Mouse (Mus musculus): ENCODE results near the gene H2-Q10. TPM values are rescaled to one million over a fixed set of nuclear protein-coding genes. Genes with fewer than 3 reads are reported as not detected.
A peak's percentile ranks its signal among the peaks of the same experiment; 100 is the strongest.
"Not testable (repeated sequence)": the region's sequence is repeated elsewhere in the genome, so short reads cannot be mapped to it uniquely, and the experiment has no call there.

H2-Q10 gene
- total and polyA plus RNA-seq, 2 experiments from 2014 or later: 0.62 TPM; not detected in 1

- not testable (repeated sequence) for DNase-seq (ENCODE audit: low spot score); H3K4me1 ChIP-seq (ENCODE audit: insufficient read depth, low read length); H3K27me3 ChIP-seq (ENCODE audit: insufficient read depth, low read length); H3K9me3 ChIP-seq (ENCODE audit: low read length); H3K27ac ChIP-seq (ENCODE audit: low read depth, low read length); H3K36me3 ChIP-seq (ENCODE audit: insufficient read depth, low read length); H3K9ac ChIP-seq (replicated peaks; ENCODE audit: low read length, poor library complexity, severe bottlenecking)
- ATAC-seq (ENCODE audit: low FRiP score): peak; percentile 51
- Histone ChIP-seq H3K4me2 (ENCODE audit: low read depth, low read length, poor library complexity, severe bottlenecking) (peak overlapping the region; percentile 63), H3K4me3 (ENCODE audit: low read depth, low read length) (peak overlapping the region; percentile 42)
- 1% methylated on average over 40 of the region's 48 CpGs for WGBS
Observed at GRCm38 (mm10) chr17:35439295-35439747, 30.6 kb upstream of the H2-Q10 start.

GRCm38 (mm10) chr17:35439925-35440645 lies 29.8 kb upstream of the H2-Q10 start:
- not testable (repeated sequence) for H3K36me3 ChIP-seq (ENCODE audit: insufficient read depth, low read length); DNase-seq (ENCODE audit: low spot score); H3K4me2 ChIP-seq (ENCODE audit: low read depth, low read length, poor library complexity, severe bottlenecking); H3K9me3 ChIP-seq (ENCODE audit: low read length); H3K27me3 ChIP-seq (ENCODE audit: insufficient read depth, low read length); H3K4me1 ChIP-seq (ENCODE audit: insufficient read depth, low read length); H3K9ac ChIP-seq (replicated peaks; ENCODE audit: low read length, poor library complexity, severe bottlenecking); H3K27ac ChIP-seq (ENCODE audit: low read depth, low read length)
- 0 out of 2 replicates have a peak, but pooled peaks have one; percentile 6 for ATAC-seq (ENCODE audit: low FRiP score)
- 54% methylated on average over 25 of the region's 27 CpGs for WGBS
- peak overlapping the region; percentile 42; the same call in 1 of the 2 replicates for H3K4me3 ChIP-seq (ENCODE audit: low read depth, low read length)

- not testable (repeated sequence) for ATAC-seq (ENCODE audit: low FRiP score); H3K4me3 ChIP-seq (ENCODE audit: low read depth, low read length); H3K4me1 ChIP-seq (ENCODE audit: insufficient read depth, low read length); H3K4me2 ChIP-seq (ENCODE audit: low read depth, low read length, poor library complexity, severe bottlenecking); H3K9me3 ChIP-seq (ENCODE audit: low read length); H3K27me3 ChIP-seq (ENCODE audit: insufficient read depth, low read length); DNase-seq (ENCODE audit: low spot score); H3K36me3 ChIP-seq (ENCODE audit: insufficient read depth, low read length); H3K27ac ChIP-seq (ENCODE audit: low read depth, low read length); H3K9ac ChIP-seq (replicated peaks; ENCODE audit: low read length, poor library complexity, severe bottlenecking)
- 97% methylated on average over 2 of the region's 2 CpGs for WGBS
Observed at GRCm38 (mm10) chr17:35442376-35442775, 27.5 kb upstream of the H2-Q10 start.

- not testable (repeated sequence) for H3K4me2 ChIP-seq (ENCODE audit: low read depth, low read length, poor library complexity, severe bottlenecking); H3K9ac ChIP-seq (replicated peaks; ENCODE audit: low read length, poor library complexity, severe bottlenecking); H3K4me1 ChIP-seq (ENCODE audit: insufficient read depth, low read length); DNase-seq (ENCODE audit: low spot score); ATAC-seq (ENCODE audit: low FRiP score); H3K4me3 ChIP-seq (ENCODE audit: low read depth, low read length); H3K27me3 ChIP-seq (ENCODE audit: insufficient read depth, low read length); H3K9me3 ChIP-seq (ENCODE audit: low read length); H3K36me3 ChIP-seq (ENCODE audit: insufficient read depth, low read length); H3K27ac ChIP-seq (ENCODE audit: low read depth, low read length)
- 81% methylated on average over 2 of the region's 2 CpGs for WGBS
Observed at GRCm38 (mm10) chr17:35444510-35444909, 25.4 kb upstream of the H2-Q10 start.

- H3K27me3 ChIP-seq (ENCODE audit: insufficient read depth, low read length); H3K36me3 ChIP-seq (ENCODE audit: insufficient read depth, low read length); DNase-seq (ENCODE audit: low spot score); H3K4me1 ChIP-seq (ENCODE audit: insufficient read depth, low read length); H3K4me3 ChIP-seq (ENCODE audit: low read depth, low read length); H3K27ac ChIP-seq (ENCODE audit: low read depth, low read length); ATAC-seq (ENCODE audit: low FRiP score); H3K4me2 ChIP-seq (ENCODE audit: low read depth, low read length, poor library complexity, severe bottlenecking); H3K9ac ChIP-seq (replicated peaks; ENCODE audit: low read length, poor library complexity, severe bottlenecking); H3K9me3 ChIP-seq (ENCODE audit: low read length): not testable (repeated sequence)
- WGBS: no CpG with 5 or more reads among the region's 1 CpGs
Observed at GRCm38 (mm10) chr17:35458247-35458646, 11.6 kb upstream of the H2-Q10 start.

- not testable (repeated sequence) for H3K9ac ChIP-seq (replicated peaks; ENCODE audit: low read length, poor library complexity, severe bottlenecking); H3K4me3 ChIP-seq (ENCODE audit: low read depth, low read length); H3K9me3 ChIP-seq (ENCODE audit: low read length); H3K4me1 ChIP-seq (ENCODE audit: insufficient read depth, low read length); H3K36me3 ChIP-seq (ENCODE audit: insufficient read depth, low read length); H3K27me3 ChIP-seq (ENCODE audit: insufficient read depth, low read length); H3K27ac ChIP-seq (ENCODE audit: low read depth, low read length); DNase-seq (ENCODE audit: low spot score); H3K4me2 ChIP-seq (ENCODE audit: low read depth, low read length, poor library complexity, severe bottlenecking)
- 31% methylated on average over 3 of the region's 9 CpGs for WGBS
- ATAC-seq (ENCODE audit: low FRiP score): peak; percentile 83
Observed at GRCm38 (mm10) chr17:35460513-35461341, 9.2 kb upstream of the H2-Q10 start.
